Mouse (Mus musculus) ES-E14 (cell line): ENCODE results near the gene Tra2a.

ENCODE experiments used
- CHD2 ChIP-seq: IDR thresholded peaks from 2 replicates; pipeline ENCODE4 v1.6.1; 2014; ENCODE audit warnings: mild to moderate bottlenecking, low read depth, low read length, inconsistent platforms
- HCFC1 ChIP-seq: IDR thresholded peaks from 2 replicates; pipeline ENCODE4 v1.6.1; 2012; ENCODE audit warnings: low read length, inconsistent platforms, borderline replicate concordance; ENCODE audit not compliant: insufficient read depth
- MAFK ChIP-seq: IDR thresholded peaks from 2 replicates; pipeline ENCODE4 v1.6.1; 2014; ENCODE audit warnings: mild to moderate bottlenecking, low read depth, low read length, inconsistent platforms; ENCODE audit not compliant: insufficient read depth
- ZC3H11A ChIP-seq: IDR thresholded peaks from 2 replicates; pipeline ENCODE4 v1.6.1; 2012; ENCODE audit warnings: low read depth, mild to moderate bottlenecking, inconsistent platforms, low read length, borderline replicate concordance
- ZNF384 ChIP-seq: IDR thresholded peaks from 2 replicates; pipeline ENCODE4 v1.6.1; 2012; ENCODE audit warnings: low read depth, low read length, inconsistent platforms

- TF ChIP-seq ZC3H11A (no peak), CHD2 (no peak), HCFC1 (no peak), ZNF384 (no peak), MAFK (no peak)
Measured at GRCm38 (mm10) chr6:49271815-49272214, 8.0 kb upstream of the Tra2a start.
